Mouse (Mus musculus) hindlimb bud, embryonic 11.5 days (tissue): Measurements from ENCODE around the gene Gm27021.
"Not testable (repeated sequence)": the region's sequence is repeated elsewhere in the genome, so short reads cannot be mapped to it uniquely, and the experiment has no call there.

ENCODE experiments used
- DNase-seq: peaks from one replicate; pipeline ENCODE4 v3.0.0-alpha.2; 2012; ENCODE audit warnings: low read depth, low spot score; ENCODE audit errors: extremely low spot score

Gene Gm27021

GRCm38 (mm10) chr8:120686051-120686450 lies 18.2 kb upstream of the Gm27021 start:
- DNase-seq = no peak

- no peak for DNase-seq
Observed at GRCm38 (mm10) chr8:120685591-120685990, 17.7 kb upstream of the Gm27021 start.

GRCm38 (mm10) chr8:120685097-120685496 lies 17.2 kb upstream of the Gm27021 start:
- no peak for DNase-seq

- DNase-seq = no peak
Observed at GRCm38 (mm10) chr8:120684082-120684481, 16.2 kb upstream of the Gm27021 start.

GRCm38 (mm10) chr8:120683602-120684001 lies 15.7 kb upstream of the Gm27021 start:
- no peak for DNase-seq

- no peak for DNase-seq
Observed at GRCm38 (mm10) chr8:120681113-120681512, 13.2 kb upstream of the Gm27021 start.

GRCm38 (mm10) chr8:120680405-120680804 lies 12.5 kb upstream of the Gm27021 start:
- DNase-seq = not testable (repeated sequence)

GRCm38 (mm10) chr8:120679629-120680387 lies 11.9 kb upstream of the Gm27021 start:
- no peak for DNase-seq

GRCm38 (mm10) chr8:120678447-120678846 lies 10.6 kb upstream of the Gm27021 start:
- DNase-seq = peak; percentile 60

- DNase-seq = no peak
Observed at GRCm38 (mm10) chr8:120675718-120676117, 7.8 kb upstream of the Gm27021 start.

- no peak for DNase-seq
Observed at GRCm38 (mm10) chr8:120673298-120673697, 5.4 kb upstream of the Gm27021 start.

GRCm38 (mm10) chr8:120672626-120673229 lies 4.8 kb upstream of the Gm27021 start:
- DNase-seq = no peak

- DNase-seq = no peak
Observed at GRCm38 (mm10) chr8:120671775-120672174, 3.9 kb upstream of the Gm27021 start.

- no peak for DNase-seq
Observed at GRCm38 (mm10) chr8:120668374-120668905, 561 bp upstream of the Gm27021 start, which contains the start of gene Emc8. TSS of gene Emc8 (minus strand) at chr8:120668573.

- DNase-seq = no peak
Observed at GRCm38 (mm10) chr8:120666807-120667470, 940 bp downstream of the Gm27021 start.

GRCm38 (mm10) chr8:120665726-120666455 lies 2.0 kb downstream of the Gm27021 start:
- DNase-seq = no peak

- DNase-seq = no peak
Observed at GRCm38 (mm10) chr8:120664566-120664965, 3.3 kb downstream of the Gm27021 start.

- no peak for DNase-seq
Observed at GRCm38 (mm10) chr8:120657415-120657814, 10.5 kb downstream of the Gm27021 start.

- DNase-seq = no peak
Observed at GRCm38 (mm10) chr8:120656322-120657052, 11.4 kb downstream of the Gm27021 start.

GRCm38 (mm10) chr8:120647532-120647931 lies 20.3 kb downstream of the Gm27021 start, which contains the start of gene 1190005I06Rik:
TSS of gene 1190005I06Rik (minus strand) at chr8:120647632.
- DNase-seq = no peak
